In the genomic region with DNA sequence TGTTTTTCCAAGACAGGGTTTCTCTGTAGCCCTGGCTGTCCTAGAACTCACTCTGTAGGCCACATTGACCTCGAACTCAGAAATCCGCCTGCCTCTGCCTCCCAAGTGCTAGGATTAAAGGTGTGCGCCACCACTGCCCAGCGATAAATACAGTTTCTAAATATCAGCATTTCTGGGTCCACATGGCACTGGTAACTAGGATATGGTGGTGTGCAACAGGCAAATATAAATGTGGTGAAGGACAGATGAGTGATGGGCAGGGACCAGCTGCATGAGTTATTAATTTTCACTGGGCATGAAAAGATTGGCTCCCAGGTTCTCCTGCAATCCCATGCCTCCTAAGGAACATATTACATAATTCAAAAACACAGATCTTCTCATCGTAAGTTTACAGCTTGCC, we compare ENCODE assay signal across 22 mouse cellular contexts.
DNase-seq lines count a peak whose midpoint lies in the region; ATAC-seq and TF ChIP-seq lines count a peak whose summit lies in the region.
"Had no signal": no experiment of that assay in that cellular context is flagged by ENCODE, and none has a peak within 500 bp of the region (broad histone marks: within the 10 kb centered on the region; RNA-seq: fewer than 3 reads in every experiment).

No protein-coding gene starts in this region.

- H3K9me3 ChIP-seq in heart, embryonic 15.5 days (replicated peaks): no peaks in the 10 kb centered on the region
- no peaks in the 10 kb centered on the region for H3K9me3 ChIP-seq in lung, postnatal 0 days (ENCODE audit: low read length)
- H3K9me3 ChIP-seq: embryonic facial prominence, embryonic 10.5 days; hindbrain, embryonic 13.5 days; kidney, embryonic 15.5 days; limb, embryonic 12.5 days had no signal

- ATAC-seq in heart, embryonic 15.5 days (replicated peaks; ENCODE audit: insufficient number of reproducible peaks, insufficient read depth, low FRiP score, low read depth): no peak
- ATAC-seq in lung, postnatal 0 days: no peak
- ATAC-seq: liver, postnatal 0 days; Patski had no signal

- TF ChIP-seq CTCF in lung, postnatal 0 days (IDR thresholded peaks at IDR 0.05): no peak

- peak overlapping the region; percentile 39; the same call in 1 of the 2 replicates for H3K4me2 ChIP-seq in heart, embryonic 15.5 days
- no peak overlapping the region for H3K4me2 ChIP-seq in lung, postnatal 0 days (replicated peaks; ENCODE audit: low read depth, low read length)
- H3K4me2 ChIP-seq: hindbrain, embryonic 13.5 days; kidney, embryonic 15.5 days; limb, embryonic 12.5 days; liver, embryonic 11.5 days; midbrain, embryonic 11.5 days had no signal

- WGBS in heart, embryonic 15.5 days: 90% methylated on average over 5 of the region's 5 CpGs
- 75% methylated on average over 5 of the region's 5 CpGs for WGBS in lung, postnatal 0 days

- no peaks in the 10 kb centered on the region for H3K36me3 ChIP-seq in heart, embryonic 15.5 days
- H3K36me3 ChIP-seq in lung, postnatal 0 days (ENCODE audit: insufficient read depth, low read length): no peaks in the 10 kb centered on the region
- H3K36me3 ChIP-seq: embryonic facial prominence, embryonic 10.5 days; G1E; hindbrain, embryonic 13.5 days; kidney, embryonic 15.5 days; limb, embryonic 12.5 days had no signal

- peak; percentile 33 for DNase-seq in gastrocnemius, postnatal 25 days
- DNase-seq in gastrocnemius, postnatal 14 days: no peak
- no peak for DNase-seq in heart, postnatal 14 days
- DNase-seq in lung, postnatal 0 days (ENCODE audit: low spot score): no peak
- no peak for DNase-seq in lung, postnatal 36 days
- DNase-seq in adrenal gland, postnatal 36 days: no peak
- DNase-seq: cerebellum, adult 11-12 months; kidney, adult 11 months; kidney, postnatal 36 days; layer of hippocampus, postnatal 36 days; liver, postnatal 0 days had no signal

- peaks cover 88% of the 10 kb centered on the region for H3K4me1 ChIP-seq in heart, embryonic 15.5 days (replicated peaks)
- H3K4me1 ChIP-seq in lung, postnatal 0 days (ENCODE audit: insufficient read depth, low read depth, low read length): peaks cover 31% of the 10 kb centered on the region

- H3K4me3 ChIP-seq in heart, embryonic 15.5 days: no peak overlapping the region
- no peak overlapping the region for H3K4me3 ChIP-seq in lung, postnatal 0 days (ENCODE audit: low read depth, low read length)
- H3K4me3 ChIP-seq: embryonic facial prominence, embryonic 10.5 days; hindbrain, embryonic 13.5 days; kidney, embryonic 15.5 days; limb, embryonic 12.5 days had no signal

- no peaks in the 10 kb centered on the region for H3K27me3 ChIP-seq in heart, embryonic 15.5 days
- H3K27me3 ChIP-seq in lung, postnatal 0 days (replicated peaks; ENCODE audit: insufficient read depth, low read length): no peaks in the 10 kb centered on the region
- H3K27me3 ChIP-seq: CH12.LX; hindbrain, embryonic 13.5 days; kidney, embryonic 15.5 days; limb, embryonic 12.5 days; Patski had no signal

- no peak overlapping the region for H3K9ac ChIP-seq in heart, embryonic 15.5 days
- no peak overlapping the region for H3K9ac ChIP-seq in lung, postnatal 0 days (replicated peaks; ENCODE audit: low read depth)
- H3K9ac ChIP-seq: forebrain, postnatal 0 days; hindbrain, embryonic 13.5 days; kidney, embryonic 15.5 days; limb, embryonic 12.5 days; liver, postnatal 0 days had no signal

- H3K27ac ChIP-seq in heart, embryonic 15.5 days: peak overlapping the region; percentile 72
- peak overlapping the region; percentile 71 for H3K27ac ChIP-seq in lung, postnatal 0 days (ENCODE audit: low read length)
- H3K27ac ChIP-seq: embryonic facial prominence, embryonic 10.5 days; hindbrain, embryonic 13.5 days; kidney, embryonic 15.5 days; limb, embryonic 12.5 days had no signal

- no peak for TF ChIP-seq EP300 in lung, postnatal 0 days (IDR thresholded peaks at IDR 0.05)

- intact Hi-C loops in gastrocnemius, postnatal 14 days (cut with DNase I; ENCODE audit: low total_unique reads): no loop called here
- intact Hi-C loops in heart, postnatal 14 days (cut with DNase I): no loop called here
